Mouse (Mus musculus) hindbrain, embryonic 13.5 days (tissue): ENCODE measurements around the gene Gm15517. TPM values are rescaled to one million over a fixed set of nuclear protein-coding genes. Genes with fewer than 3 reads are reported as not detected.
"Not testable (repeated sequence)": the region's sequence is repeated elsewhere in the genome, so short reads cannot be mapped to it uniquely, and the experiment has no call there.

ENCODE experiments used
- ATAC-seq: fragments of 200-750 bp; cut with Nextera tagmentation; 2 replicates; pipeline ENCODE4 v1.8.0; 2017; ENCODE audit warnings: moderate TSS enrichment; ENCODE audit not compliant: low FRiP score
- H3K27ac ChIP-seq: fragments of 300-500 bp; sonication (generic); 2 replicates; pipeline ENCODE4 v1.5.1; 2015; ENCODE audit warnings: inconsistent platforms, mild to moderate bottlenecking, moderate library complexity
- H3K27me3 ChIP-seq: fragments of 300-500 bp; sonication (generic); 2 replicates; pipeline ENCODE4 v1.6.1; 2015; ENCODE audit warnings: mild to moderate bottlenecking, inconsistent platforms
- H3K36me3 ChIP-seq: fragments of 300-500 bp; sonication (generic); 2 replicates; pipeline ENCODE4 v1.6.1; 2015; ENCODE audit warnings: mild to moderate bottlenecking, inconsistent platforms
- H3K4me1 ChIP-seq: fragments of 300-500 bp; sonication (generic); replicated peaks from 2 replicates; pipeline ENCODE4 v1.6.1; 2015; ENCODE audit warnings: inconsistent platforms
- H3K4me2 ChIP-seq: fragments of 300-500 bp; sonication (generic); 2 replicates; pipeline ENCODE4 v1.6.1; 2015; ENCODE audit warnings: inconsistent platforms, mild to moderate bottlenecking, moderate library complexity
- H3K4me3 ChIP-seq: fragments of 300-500 bp; sonication (generic); 2 replicates; pipeline ENCODE4 v1.5.1; 2015; ENCODE audit warnings: mild to moderate bottlenecking, inconsistent platforms
- H3K9ac ChIP-seq: fragments of 300-500 bp; sonication (generic); 2 replicates; pipeline ENCODE4 v1.6.1; 2015; ENCODE audit warnings: mild to moderate bottlenecking, inconsistent platforms
- H3K9me3 ChIP-seq: fragments of 300-500 bp; sonication (generic); 2 replicates; pipeline ENCODE4 v1.6.1; 2016; ENCODE audit warnings: inconsistent platforms
- WGBS: fragments of 180-500 bp; shearing (Covaris S2); methylation state at CpG from one replicate; pipeline ENCODE4 v1.1.7; 2015; 5-methylcytosine and 5-hydroxymethylcytosine counted together
- polyA plus RNA-seq: library from polyadenylated mRNA; unstranded; fragments of >200 nt; fragmentation: Nextera tagmentation; extraction: Ambion mirVana; gene quantifications from 2 replicates; pipeline ENCODE4 v1.2.1, GENCODE M21; 2015

Gene Gm15517
- polyA plus RNA-seq, 1 experiment from 2014 or later: not detected

- Histone ChIP-seq H3K27ac (no peak overlapping the region), H3K9me3 (no peaks in the 10 kb centered on the region), H3K36me3 (no peaks in the 10 kb centered on the region), H3K4me1 (no peaks in the 10 kb centered on the region), H3K4me3 (no peak overlapping the region), H3K9ac (no peak overlapping the region), H3K27me3 (peaks cover 32% of the 10 kb centered on the region), H3K4me2 (no peak overlapping the region)
- WGBS: 48% methylated on average over 7 of the region's 7 CpGs
- no peak for ATAC-seq
These were observed 12.2 kb downstream of the Gm15517 start for GRCm38 (mm10) chr7:44273446-44273845.

GRCm38 (mm10) chr7:44274096-44274495 is 12.8 kb downstream of the Gm15517 start:
- Histone ChIP-seq H3K27ac (no peak overlapping the region), H3K27me3 (peaks cover 25% of the 10 kb centered on the region), H3K4me1 (no peaks in the 10 kb centered on the region), H3K9me3 (no peaks in the 10 kb centered on the region), H3K4me2 (no peak overlapping the region), H3K36me3 (no peaks in the 10 kb centered on the region), H3K4me3 (no peak overlapping the region), H3K9ac (no peak overlapping the region)
- 35% methylated on average over 11 of the region's 11 CpGs for WGBS
- no peak for ATAC-seq

- Histone ChIP-seq H3K36me3 (no peaks in the 10 kb centered on the region), H3K27me3 (peaks cover 21% of the 10 kb centered on the region), H3K4me2 (no peak overlapping the region), H3K4me1 (no peaks in the 10 kb centered on the region), H3K9ac (no peak overlapping the region), H3K9me3 (no peaks in the 10 kb centered on the region), H3K4me3 (no peak overlapping the region), H3K27ac (no peak overlapping the region)
- ATAC-seq: no peak
- WGBS: 79% methylated on average over 3 of the region's 3 CpGs
These were observed 14.3 kb downstream of the Gm15517 start for GRCm38 (mm10) chr7:44275546-44275945.

GRCm38 (mm10) chr7:44276461-44277249 is 15.4 kb downstream of the Gm15517 start:
- no peak for ATAC-seq
- 65% methylated on average over 10 of the region's 10 CpGs for WGBS
- H3K9me3 ChIP-seq: no peaks in the 10 kb centered on the region

GRCm38 (mm10) chr7:44277250-44277622 is 16.0 kb downstream of the Gm15517 start:
- 45% methylated on average over 2 of the region's 2 CpGs for WGBS
- H3K36me3 ChIP-seq: no peaks in the 10 kb centered on the region
- peaks cover 18% of the 10 kb centered on the region for H3K27me3 ChIP-seq
- no peak for ATAC-seq
- H3K4me3 ChIP-seq: no peak overlapping the region
- H3K27ac ChIP-seq: no peak overlapping the region
- no peak overlapping the region for H3K4me2 ChIP-seq
- no peak overlapping the region for H3K9ac ChIP-seq
- H3K4me1 ChIP-seq: 0 out of 2 replicates have a peak, but pooled peaks cover 4% of the 10 kb centered on the region
- no peaks in the 10 kb centered on the region for H3K9me3 ChIP-seq

More at GRCm38 (mm10) chr7:44276461-44277249, 15.4 kb downstream of the Gm15517 start:
- Histone ChIP-seq H3K4me2 (no peak overlapping the region), H3K27me3 (peaks cover 21% of the 10 kb centered on the region), H3K27ac (no peak overlapping the region), H3K4me1 (0 out of 2 replicates have a peak, but pooled peaks cover 3% of the 10 kb centered on the region), H3K4me3 (no peak overlapping the region), H3K9ac (no peak overlapping the region), H3K36me3 (no peaks in the 10 kb centered on the region)

- Histone ChIP-seq H3K27me3 (no peaks in the 10 kb centered on the region), H3K36me3 (no peaks in the 10 kb centered on the region), H3K9me3 (no peaks in the 10 kb centered on the region), H3K9ac (no peak overlapping the region), H3K4me2 (no peak overlapping the region), H3K4me3 (no peak overlapping the region), H3K27ac (no peak overlapping the region), H3K4me1 (0 out of 2 replicates have a peak, but pooled peaks cover 4% of the 10 kb centered on the region)
- no peak for ATAC-seq
- WGBS: 77% methylated on average over 1 of the region's 1 CpGs
These were observed 19.7 kb downstream of the Gm15517 start for GRCm38 (mm10) chr7:44280959-44281358.

- 79% methylated on average over 7 of the region's 7 CpGs for WGBS
- no peaks in the 10 kb centered on the region for H3K9me3 ChIP-seq
- ATAC-seq: no peak
- H3K36me3 ChIP-seq: no peaks in the 10 kb centered on the region
- no peak overlapping the region for H3K9ac ChIP-seq
- H3K4me2 ChIP-seq: no peak overlapping the region
- H3K27me3 ChIP-seq: no peaks in the 10 kb centered on the region
- H3K4me1 ChIP-seq: 0 out of 2 replicates have a peak, but pooled peaks cover 4% of the 10 kb centered on the region
- no peak overlapping the region for H3K4me3 ChIP-seq
- no peak overlapping the region for H3K27ac ChIP-seq
These were observed 20.3 kb downstream of the Gm15517 start for GRCm38 (mm10) chr7:44281586-44281985.

- ATAC-seq: no peak
- Histone ChIP-seq H3K27me3 (no peaks in the 10 kb centered on the region), H3K9me3 (no peaks in the 10 kb centered on the region), H3K36me3 (no peaks in the 10 kb centered on the region), H3K9ac (no peak overlapping the region), H3K4me3 (no peak overlapping the region), H3K4me2 (no peak overlapping the region), H3K4me1 (no peaks in the 10 kb centered on the region), H3K27ac (no peak overlapping the region)
- 75% methylated on average over 7 of the region's 7 CpGs for WGBS
These were observed 26.5 kb downstream of the Gm15517 start for GRCm38 (mm10) chr7:44287760-44288159.

- no peak overlapping the region for H3K4me3 ChIP-seq
- no peaks in the 10 kb centered on the region for H3K4me1 ChIP-seq
- no peak for ATAC-seq
- no peaks in the 10 kb centered on the region for H3K36me3 ChIP-seq
- H3K9me3 ChIP-seq: no peaks in the 10 kb centered on the region
- no peak overlapping the region for H3K9ac ChIP-seq
- H3K27me3 ChIP-seq: no peaks in the 10 kb centered on the region; the same call in 1 of the 2 replicates
- H3K4me2 ChIP-seq: no peak overlapping the region
- WGBS: 87% methylated on average over 4 of the region's 4 CpGs
- H3K27ac ChIP-seq: no peak overlapping the region
These were observed 29.7 kb downstream of the Gm15517 start for GRCm38 (mm10) chr7:44290986-44291385.

- H3K4me1 ChIP-seq: no peaks in the 10 kb centered on the region
- H3K9me3 ChIP-seq: no peaks in the 10 kb centered on the region
- WGBS: 62% methylated on average over 4 of the region's 4 CpGs
- H3K9ac ChIP-seq: no peak overlapping the region
- no peaks in the 10 kb centered on the region for H3K36me3 ChIP-seq
- no peak overlapping the region for H3K27ac ChIP-seq
- ATAC-seq: no peak
- no peaks in the 10 kb centered on the region; the same call in 1 of the 2 replicates for H3K27me3 ChIP-seq
- H3K4me2 ChIP-seq: no peak overlapping the region
- no peak overlapping the region for H3K4me3 ChIP-seq
These were observed 30.2 kb downstream of the Gm15517 start for GRCm38 (mm10) chr7:44291418-44291817.

- not testable (repeated sequence) for H3K9ac ChIP-seq, H3K4me1 ChIP-seq, H3K27me3 ChIP-seq, H3K9me3 ChIP-seq, H3K36me3 ChIP-seq, H3K4me2 ChIP-seq, H3K27ac ChIP-seq, ATAC-seq, H3K4me3 ChIP-seq
- 89% methylated on average over 2 of the region's 2 CpGs for WGBS
These were observed 36.3 kb downstream of the Gm15517 start for GRCm38 (mm10) chr7:44297501-44297900.

- WGBS: 89% methylated on average over 14 of the region's 14 CpGs
- Histone ChIP-seq H3K4me2 (peak overlapping the region; percentile 77), H3K4me1 (peaks cover 16% of the 10 kb centered on the region), H3K9me3 (no peaks in the 10 kb centered on the region), H3K9ac (peak overlapping the region; percentile 94), H3K4me3 (peak overlapping the region; percentile 68), H3K27ac (peak overlapping the region; percentile 97), H3K27me3 (0 out of 2 replicates have a peak, but pooled peaks cover 13% of the 10 kb centered on the region), H3K36me3 (no peaks in the 10 kb centered on the region)
- no peak for ATAC-seq
These were observed 42.4 kb downstream of the Gm15517 start for GRCm38 (mm10) chr7:44303346-44304340.
